Mouse (Mus musculus) adrenal gland, postnatal 10 days (tissue): ENCODE data around the gene Rpf2. TPM values are rescaled to one million over a fixed set of nuclear protein-coding genes. Genes with fewer than 3 reads are reported as not detected.

ENCODE experiments used
- DNase-seq: peaks from one replicate; pipeline ENCODE4 v3.0.0; 2021; ENCODE audit warnings: mixed read lengths
- total RNA-seq, 2 experiments: library from RNA; stranded (reverse); gene quantifications; 2 replicates each; pipeline ENCODE4 v1.2.3; 2021

The Rpf2 gene
- total RNA-seq, 2 experiments from 2014 or later, result 19.6 to 23.6 TPM

DNA sequence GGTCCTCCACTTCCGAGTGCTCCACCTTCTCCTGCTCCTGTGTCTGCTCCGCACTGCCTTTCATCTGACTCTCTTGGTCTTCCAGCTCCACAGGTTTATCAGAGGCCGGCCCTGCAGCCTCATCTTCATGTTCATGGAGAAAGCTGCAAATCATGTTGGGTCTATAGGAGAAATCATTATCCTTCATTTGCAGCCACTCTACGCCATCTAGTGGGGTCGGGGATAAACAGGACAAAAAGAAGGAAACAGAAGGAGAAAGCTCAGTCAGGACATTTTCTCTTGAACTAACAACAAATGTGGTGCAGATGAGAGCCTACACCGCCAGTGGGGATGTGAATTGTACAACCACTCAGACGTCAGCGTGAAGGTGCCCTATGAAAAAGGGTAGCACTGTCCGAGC is 2.8 kb upstream of the Rpf2 start:
- DNase-seq, result no peak

DNA sequence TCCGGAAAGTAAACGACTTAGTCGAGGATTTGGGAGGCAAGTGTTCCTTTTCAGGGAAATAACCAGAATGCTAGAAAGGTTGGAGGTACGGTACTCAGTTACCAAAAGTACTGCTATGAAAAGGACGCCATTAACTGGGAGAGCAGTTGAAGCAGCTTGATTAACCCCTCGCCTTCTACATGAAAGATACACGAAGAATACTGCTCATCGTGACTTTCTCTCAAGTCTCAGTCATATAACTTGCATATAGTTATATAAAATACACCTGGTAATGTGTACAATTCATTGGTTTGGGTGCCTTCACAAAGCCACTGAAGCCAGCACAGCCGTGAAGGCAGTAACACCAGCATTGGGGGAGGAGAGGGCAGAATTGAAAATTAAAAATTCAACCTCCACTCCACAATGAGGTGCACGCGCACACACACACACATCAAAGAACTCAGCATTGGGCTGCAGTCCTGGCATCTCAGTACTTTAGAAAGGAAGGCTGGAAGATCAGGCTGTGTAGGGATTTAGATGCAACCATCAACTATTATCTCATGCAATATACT is 405 bp upstream of the Rpf2 start:
- no peak for DNase-seq

DNA sequence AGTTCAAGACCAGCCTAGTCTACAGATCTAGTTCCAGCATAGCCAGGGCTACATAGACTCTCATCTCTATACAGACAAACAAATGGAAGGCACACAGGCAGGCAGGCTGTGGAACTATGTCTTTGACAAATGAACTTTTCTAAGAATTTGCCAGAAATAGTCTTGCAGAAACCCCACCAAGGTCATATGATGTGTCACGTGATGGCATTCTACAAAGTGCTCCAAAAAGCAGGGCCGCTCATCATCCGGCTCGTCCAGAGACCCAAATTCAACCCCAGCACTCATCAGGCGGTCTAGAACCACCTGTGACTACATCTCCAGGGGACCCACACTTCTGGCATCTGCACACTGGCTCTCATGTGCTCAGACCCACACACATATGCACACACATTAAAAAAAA is 9.0 kb downstream of the Rpf2 start:
- peak; percentile 15 for DNase-seq

DNA sequence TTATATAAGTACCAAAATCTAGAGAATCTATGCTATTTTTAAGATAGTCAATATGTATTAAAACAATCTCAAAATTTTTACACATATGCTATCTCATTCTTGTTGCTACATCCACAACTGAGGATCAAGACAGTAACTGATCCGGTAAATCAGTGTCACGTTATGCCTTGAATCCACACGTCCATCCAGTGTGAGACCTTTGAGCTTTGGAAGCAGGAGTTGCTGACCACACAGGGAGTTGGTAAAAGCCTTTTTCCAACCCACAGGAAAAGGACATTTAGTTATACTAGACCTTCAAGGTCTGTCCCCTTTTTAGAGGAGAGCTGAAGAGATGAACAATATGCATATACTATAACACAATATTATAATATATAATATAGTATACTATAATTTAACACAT is 13.6 kb downstream of the Rpf2 start:
- no peak for DNase-seq

DNA sequence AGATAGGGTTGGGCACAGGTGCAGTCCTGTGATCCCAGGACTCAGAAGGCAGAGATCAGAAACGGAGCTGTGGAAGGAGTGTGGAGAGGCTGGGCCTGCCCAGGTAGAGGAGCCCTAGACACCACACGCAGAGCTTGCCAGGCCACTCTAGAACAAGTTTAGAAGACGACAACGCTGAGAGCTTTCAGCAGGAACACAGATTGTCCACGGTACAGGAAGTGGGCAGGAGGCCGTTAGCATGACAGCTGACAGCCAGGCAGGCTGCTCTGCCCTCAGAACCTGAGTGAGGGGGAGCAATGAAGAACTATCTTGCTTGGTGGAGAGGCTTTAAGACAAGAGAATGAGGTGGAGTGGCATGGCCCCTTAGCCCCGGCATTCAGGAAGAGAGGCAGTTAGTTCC is 14.4 kb downstream of the Rpf2 start:
- DNase-seq, result no peak

DNA sequence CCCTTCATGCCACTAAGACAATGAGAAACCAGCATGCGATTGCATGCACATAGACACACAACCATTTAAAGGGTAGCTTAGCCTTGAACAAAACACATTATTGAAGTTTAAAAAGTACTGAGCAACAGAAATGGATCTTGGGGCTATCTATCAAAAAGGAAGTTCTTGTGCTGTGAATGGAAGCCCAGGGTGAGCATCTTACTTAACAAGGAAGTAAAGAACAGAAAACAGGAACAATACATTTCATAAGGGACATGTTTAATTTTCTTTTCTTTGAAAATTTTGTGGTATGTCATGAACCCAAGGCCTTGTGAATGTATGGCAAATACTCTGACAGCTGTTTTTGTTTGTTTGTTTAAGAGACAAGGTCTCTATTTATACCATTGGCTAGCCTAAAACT is 17.1 kb downstream of the Rpf2 start:
- no peak for DNase-seq

DNA sequence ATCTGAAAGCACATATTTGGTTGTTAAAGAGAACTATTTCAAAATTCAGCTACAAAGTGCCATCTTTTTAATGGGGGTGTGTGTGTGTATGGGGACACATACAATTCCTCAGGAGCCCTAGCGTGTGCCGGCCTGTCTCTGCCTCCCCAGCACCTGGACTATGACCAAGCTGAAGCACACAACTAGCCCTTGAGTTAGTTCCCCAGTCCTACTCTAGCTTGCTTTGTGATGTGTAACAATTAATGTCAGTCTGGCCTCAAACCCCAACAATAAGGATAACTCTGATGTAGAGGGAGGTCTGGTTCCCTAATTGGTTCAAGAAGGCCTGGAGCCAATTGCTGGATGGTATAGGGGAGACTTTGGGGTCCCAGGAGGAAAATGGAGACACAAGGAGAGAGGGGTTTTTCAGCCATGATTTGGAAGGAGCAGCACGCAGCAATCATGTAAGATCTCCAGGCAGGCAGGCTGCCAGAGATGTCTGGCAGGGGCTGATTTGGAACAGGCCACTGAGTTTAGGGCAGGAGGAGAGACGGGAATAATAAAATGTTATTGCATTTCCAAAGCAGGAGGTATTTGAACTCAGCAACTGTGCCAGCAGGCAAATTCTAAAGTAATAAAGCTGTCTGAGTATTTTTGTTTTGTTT is 19.1 kb downstream of the Rpf2 start:
- peak; percentile 26 for DNase-seq

DNA sequence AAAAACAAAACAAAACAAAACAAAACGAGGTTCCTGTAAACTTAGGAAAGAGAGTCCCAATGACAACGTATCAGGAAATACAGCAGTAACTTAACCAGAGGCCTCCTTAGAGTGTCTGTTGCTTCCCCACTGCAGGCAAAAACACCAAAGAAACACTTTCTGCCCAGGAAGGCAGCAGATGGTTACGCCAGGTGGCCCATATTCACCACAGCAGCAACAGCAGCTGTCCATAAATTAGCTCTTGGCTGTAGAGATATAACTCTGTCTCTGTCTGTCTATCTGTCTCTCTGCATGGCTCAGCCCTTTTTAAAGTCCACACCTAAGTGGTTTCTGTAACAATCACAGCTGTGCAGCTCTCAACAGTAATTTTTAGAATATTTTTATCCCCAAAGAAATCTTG is 28.0 kb downstream of the Rpf2 start:
- DNase-seq, result no peak

DNA sequence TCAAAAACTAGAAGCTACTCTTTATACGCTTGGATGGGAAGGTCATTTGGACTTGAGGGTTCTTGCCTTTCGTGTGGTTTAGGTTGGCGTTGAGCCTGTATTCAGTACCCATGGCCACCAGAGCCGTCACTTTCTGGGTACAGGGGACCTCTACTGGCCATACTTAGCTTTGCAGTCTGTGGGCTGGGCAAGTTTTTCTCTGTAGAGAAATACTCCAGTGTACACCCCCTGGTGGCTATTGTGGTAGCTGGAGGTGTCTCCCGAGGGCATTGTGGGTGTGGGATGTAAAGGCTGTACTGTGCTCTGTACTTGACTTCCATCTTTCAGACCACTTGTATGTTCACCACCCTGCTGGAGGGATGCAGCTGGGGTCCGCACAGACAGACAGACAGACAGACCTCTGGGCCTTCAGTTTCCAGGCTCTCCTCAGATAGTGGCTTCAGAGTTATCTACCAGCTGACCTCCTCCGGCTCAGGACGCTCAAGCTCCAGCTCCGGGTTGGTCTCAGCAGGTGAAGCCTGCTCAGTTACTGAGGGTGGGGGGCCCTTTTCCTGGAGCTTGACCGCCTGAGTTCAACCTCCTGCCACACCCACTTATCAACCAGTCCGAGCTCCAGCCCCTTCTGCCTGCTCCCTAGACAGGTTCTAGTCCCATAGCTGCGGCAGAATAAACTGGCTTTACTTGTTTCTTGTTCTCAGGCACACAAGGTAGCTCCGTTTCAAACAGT is 34.2 kb downstream of the Rpf2 start:
- peak; percentile 93 for DNase-seq

DNA sequence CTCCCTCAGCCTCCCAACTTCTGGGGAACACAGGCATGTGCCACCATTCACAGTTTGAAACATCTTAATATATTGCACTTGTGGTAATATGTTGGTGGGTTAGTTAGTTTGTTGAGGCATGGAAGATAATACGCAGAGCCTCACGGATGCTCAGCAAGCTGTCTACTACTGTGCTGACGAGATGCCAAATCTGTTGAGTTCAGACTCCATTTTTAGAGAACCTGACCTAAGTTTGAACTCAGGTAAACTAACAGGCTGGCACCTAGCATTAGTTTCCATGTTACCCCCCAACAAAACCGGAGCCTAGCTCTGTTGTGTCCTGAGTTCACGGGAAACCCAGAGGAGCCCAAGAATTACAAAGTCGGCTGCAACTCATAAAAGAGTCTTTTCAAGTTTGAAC is 51.8 kb downstream of the Rpf2 start:
- no peak for DNase-seq

DNA sequence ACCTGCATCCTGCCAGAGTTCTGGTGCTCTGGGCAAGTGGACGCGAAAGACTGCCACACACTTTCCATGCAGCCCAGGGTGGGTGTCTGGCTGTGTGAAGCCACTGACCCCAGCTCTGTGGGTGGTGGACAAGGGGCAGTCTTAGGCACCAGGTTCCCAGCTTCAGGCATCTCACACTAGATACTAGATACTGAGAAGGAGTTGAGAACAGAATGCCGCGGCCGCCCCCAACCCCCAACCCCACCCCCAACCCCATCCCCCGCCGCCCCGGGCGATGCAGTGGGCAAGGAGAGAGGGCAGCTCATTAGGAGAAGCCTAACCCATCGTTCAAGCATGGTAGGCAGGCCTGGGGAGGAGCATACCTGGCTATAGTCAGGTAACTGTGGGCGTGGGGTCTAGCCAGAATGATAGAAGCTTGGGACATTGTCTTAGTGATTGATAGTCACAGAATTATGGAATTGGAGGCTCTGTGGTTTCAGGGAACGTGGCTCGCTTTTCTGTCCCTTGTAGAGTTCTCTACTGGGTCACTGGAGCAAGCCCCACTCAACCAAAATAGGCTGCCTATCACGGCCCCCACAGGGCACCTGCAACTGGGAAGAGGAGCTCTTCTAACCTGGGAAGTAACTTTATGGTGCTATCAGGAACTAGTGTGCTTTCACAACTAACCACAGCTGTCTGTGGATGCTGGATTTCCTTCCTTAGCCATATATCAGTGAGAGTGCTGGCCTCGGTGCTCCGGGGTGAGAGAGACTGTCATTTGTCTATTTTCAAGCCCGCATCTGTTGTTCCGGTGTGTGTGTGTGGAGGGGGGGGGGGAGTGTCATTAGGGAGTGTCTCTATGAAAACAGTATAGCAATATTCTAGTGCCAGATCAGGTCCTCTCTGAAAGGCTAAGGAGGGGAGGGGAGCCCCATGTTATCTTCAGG is 54.6 kb downstream of the Rpf2 start:
- no peak for DNase-seq

DNA sequence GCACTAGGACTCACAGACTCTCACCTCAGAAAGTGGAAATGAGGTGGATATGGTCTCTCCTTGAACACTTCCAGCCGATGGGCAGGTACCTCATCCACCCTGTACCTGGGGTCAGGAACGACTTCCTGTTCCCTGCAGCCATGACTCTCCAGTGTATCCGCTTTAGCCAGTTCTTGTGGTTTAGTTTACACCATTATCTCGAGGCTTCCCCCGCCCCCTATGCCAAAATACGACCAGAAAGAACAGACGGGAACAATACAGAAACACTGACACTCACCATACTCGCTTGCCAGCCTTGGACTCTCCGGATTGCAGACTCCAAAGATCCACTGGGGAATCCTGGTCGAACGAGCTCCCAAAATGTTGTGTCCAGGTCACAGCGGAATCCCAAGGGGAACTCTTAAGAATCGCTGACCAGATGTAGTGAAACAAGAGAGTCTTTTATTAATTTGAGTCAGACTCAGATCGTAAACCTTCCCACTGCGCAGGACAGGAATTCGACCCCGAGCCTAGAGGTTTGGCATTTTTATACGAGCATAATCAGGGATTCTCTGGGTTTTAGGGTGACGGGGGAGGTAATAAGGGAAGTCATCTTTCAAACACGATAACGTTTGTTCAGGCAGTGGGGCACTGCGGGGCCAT is 55.4 kb downstream of the Rpf2 start:
- DNase-seq, result no peak

DNA sequence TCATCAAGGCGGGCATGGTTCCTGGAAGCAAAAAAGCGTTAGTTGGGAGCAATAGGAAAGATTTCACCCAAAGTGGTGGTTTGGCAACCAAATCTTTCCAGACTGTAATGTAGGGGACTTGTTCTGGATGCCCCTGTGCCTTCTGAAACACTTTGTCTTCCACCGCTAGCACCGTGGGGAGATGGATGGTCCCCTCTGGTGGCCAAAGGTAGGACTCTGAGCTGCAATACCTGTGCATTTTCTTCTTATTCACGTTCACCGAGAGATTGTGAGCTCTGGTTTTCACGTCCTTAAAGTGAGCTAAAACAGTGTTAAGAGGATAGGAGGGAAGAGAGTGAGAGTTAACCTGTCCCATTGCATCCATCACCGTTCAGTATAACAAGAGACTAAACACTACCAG is 56.0 kb downstream of the Rpf2 start:
- no peak for DNase-seq

DNA sequence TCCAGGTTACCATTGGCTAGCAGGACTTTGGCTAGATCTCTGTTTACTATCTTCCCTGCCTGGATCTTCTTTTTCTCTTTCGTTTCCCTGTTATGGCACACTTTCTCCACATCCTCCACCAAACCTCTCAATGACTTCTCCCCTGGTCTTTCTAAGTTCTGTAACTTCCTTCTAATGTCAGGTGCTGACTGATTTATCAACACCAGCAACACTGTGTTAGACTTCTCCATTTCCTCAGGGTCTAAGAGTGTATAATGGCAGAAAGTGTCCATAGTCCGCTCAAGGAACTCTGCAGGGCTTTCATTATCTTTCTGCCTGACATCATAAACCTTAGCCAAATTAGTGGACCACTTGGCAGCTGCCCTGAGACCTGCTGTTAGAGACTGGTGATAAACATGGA is 57.1 kb downstream of the Rpf2 start:
- DNase-seq, result no peak

DNA sequence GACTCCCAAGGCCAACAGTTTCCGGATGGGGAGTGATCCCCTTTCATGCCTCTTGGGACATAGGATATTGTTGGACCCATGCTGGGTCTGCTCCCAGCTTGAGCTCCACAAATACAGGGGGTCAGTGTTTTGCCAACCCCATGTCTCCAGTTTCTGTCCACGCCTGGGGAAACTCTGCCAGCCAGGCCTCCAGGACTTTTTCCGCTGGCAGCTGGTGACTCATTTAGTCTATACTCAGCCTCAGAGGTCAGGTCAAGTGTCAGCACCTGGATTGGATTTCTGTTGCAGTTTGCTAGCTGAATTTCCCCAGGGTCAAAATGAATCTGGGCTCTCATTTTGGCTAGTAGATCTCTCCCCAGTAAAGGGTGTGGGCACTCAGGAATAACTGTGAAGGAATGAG is 58.0 kb downstream of the Rpf2 start:
- no peak for DNase-seq

DNA sequence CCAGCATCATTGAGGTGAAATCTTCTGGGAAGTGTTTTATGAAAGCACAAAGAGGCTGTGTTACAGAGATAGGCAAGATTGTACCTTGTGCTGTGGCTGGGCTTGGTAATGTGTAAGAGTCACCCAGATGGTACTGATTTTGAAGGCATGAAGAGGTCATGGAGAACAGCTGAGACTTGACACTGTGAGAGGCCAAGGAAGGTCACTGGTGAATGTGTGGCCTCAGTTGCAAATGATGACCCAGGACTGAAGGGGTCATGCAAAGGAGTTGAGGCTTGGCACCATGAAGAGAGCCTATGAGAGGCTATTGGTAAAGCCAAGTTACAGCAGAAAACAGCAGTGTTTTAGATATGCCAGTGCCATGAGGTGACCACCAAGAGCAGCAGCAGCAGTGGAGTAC is 60.9 kb downstream of the Rpf2 start:
- DNase-seq, result no peak

DNA sequence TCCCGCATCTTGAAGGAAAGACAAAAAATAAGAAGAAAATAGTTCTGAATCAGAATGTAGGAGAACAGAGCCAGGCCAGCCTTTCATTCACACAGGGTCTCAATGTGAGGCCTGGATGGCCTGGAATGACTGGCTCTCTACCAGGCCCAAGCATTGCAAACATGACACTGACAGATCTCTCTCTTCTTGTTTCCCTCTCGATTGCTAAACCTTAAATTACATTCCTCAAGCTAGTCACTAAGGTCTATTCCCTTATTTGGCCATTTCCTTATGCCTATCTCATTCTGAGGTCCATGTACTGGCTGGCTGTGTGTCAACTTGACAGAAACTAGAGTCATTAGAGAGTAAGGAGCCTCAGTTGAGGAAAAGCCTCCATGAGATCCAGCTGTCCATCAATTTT is 66.8 kb downstream of the Rpf2 start:
- DNase-seq, result no peak

DNA sequence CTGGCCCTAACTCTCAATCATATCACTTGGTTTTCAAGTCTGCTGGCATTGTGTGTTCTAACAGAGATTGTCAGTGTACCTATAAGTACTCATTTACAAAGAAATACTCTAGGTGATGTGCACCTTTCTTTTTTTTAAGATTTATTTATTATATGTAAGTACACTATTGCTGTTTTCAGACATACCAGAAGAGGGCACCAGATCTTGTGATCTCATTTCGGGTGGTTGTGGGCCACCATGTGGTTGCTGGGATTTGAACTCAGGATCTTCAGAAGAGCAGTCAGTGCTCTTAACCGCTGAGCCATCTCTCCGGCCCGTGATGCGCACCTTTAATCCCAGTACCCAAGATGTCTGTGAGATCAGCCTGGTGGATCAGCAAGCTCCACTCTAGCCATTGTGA is 67.7 kb downstream of the Rpf2 start:
- no peak for DNase-seq

DNA sequence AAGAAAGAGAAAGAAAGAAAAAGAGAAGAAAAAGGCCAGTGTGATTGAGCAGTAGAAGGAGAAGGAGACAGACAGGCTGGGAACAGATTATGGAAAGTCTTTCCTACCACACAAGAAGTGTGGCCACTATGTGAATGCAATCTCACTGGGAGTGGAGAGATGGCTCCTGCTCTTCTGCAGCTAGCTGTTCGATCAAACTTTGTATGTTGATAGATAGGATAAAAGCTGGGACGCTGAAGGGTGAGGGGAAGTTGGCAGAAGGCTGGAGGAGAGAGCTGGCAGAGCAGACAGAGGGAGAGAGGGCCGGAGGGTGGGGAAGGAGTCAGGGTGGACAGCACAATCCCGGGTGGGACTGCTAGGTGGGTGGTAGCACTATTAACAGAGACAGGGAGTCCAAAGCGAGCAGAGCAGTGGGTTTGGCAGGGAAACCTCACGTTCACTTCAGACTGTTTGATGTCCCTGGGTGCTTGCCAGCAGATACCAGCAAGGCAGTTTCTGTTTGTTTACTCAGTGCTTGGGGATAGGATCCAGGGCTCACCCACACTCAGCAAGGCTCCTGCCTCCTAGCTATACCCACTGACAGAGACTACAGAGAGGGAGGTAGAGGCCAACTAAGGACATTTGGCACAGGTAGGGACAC is 69.4 kb downstream of the Rpf2 start:
- DNase-seq, result peak; percentile 74
